Mouse (Mus musculus) liver, embryonic 15.5 days (tissue): ENCODE results near the gene Slc44a5. TPM values are rescaled to one million over a fixed set of nuclear protein-coding genes. Genes with fewer than 3 reads are reported as not detected.

Experiments used
- ATAC-seq: fragments of 200-750 bp; cut with Nextera tagmentation; 2 replicates; pipeline ENCODE4 v1.8.0; 2017; ENCODE audit warnings: moderate number of reproducible peaks, mild to moderate bottlenecking, moderate library complexity; ENCODE audit not compliant: insufficient read depth
- H3K27ac ChIP-seq: fragments of 300-500 bp; sonication (generic); replicated peaks from 2 replicates; pipeline ENCODE4 v1.5.1; 2015; ENCODE audit warnings: mild to moderate bottlenecking, inconsistent platforms
- H3K27me3 ChIP-seq: fragments of 300-500 bp; sonication (generic); 2 replicates; pipeline ENCODE4 v1.6.1; 2015; ENCODE audit warnings: mild to moderate bottlenecking, inconsistent platforms
- H3K36me3 ChIP-seq: fragments of 300-500 bp; sonication (generic); replicated peaks from 2 replicates; pipeline ENCODE4 v1.6.1; 2015; ENCODE audit warnings: moderate library complexity, mild to moderate bottlenecking, inconsistent platforms
- H3K4me1 ChIP-seq: fragments of 300-500 bp; sonication (generic); replicated peaks from 2 replicates; pipeline ENCODE4 v1.6.1; 2015; ENCODE audit warnings: inconsistent platforms
- H3K4me2 ChIP-seq: fragments of 300-500 bp; sonication (generic); 2 replicates; pipeline ENCODE4 v1.6.1; 2015; ENCODE audit warnings: moderate library complexity, mild to moderate bottlenecking, inconsistent platforms
- H3K4me3 ChIP-seq: fragments of 300-500 bp; sonication (generic); replicated peaks from 2 replicates; pipeline ENCODE4 v1.5.1; 2015; ENCODE audit warnings: mild to moderate bottlenecking, inconsistent platforms
- H3K9ac ChIP-seq: fragments of 300-500 bp; sonication (generic); 2 replicates; pipeline ENCODE4 v1.6.1; 2015; ENCODE audit warnings: moderate library complexity, mild to moderate bottlenecking, inconsistent platforms
- H3K9me3 ChIP-seq: fragments of 300-500 bp; sonication (generic); replicated peaks from 2 replicates; pipeline ENCODE4 v1.6.1; 2016; ENCODE audit warnings: inconsistent platforms
- WGBS: fragments of 180-500 bp; shearing (Covaris S2); methylation state at CpG from one replicate; pipeline ENCODE4 v1.1.7; 2015; ENCODE audit warnings: mixed read lengths; ENCODE audit not compliant: insufficient replicate concordance; 5-methylcytosine and 5-hydroxymethylcytosine counted together
- polyA plus RNA-seq: library from polyadenylated mRNA; unstranded; fragments of >200 nt; fragmentation: Nextera tagmentation; extraction: Ambion mirVana; gene quantifications from 2 replicates; pipeline ENCODE4 v1.2.1, GENCODE M21; 2015

Gene Slc44a5
- polyA plus RNA-seq, 1 experiment from 2014 or later = 0.29 TPM

DNA sequence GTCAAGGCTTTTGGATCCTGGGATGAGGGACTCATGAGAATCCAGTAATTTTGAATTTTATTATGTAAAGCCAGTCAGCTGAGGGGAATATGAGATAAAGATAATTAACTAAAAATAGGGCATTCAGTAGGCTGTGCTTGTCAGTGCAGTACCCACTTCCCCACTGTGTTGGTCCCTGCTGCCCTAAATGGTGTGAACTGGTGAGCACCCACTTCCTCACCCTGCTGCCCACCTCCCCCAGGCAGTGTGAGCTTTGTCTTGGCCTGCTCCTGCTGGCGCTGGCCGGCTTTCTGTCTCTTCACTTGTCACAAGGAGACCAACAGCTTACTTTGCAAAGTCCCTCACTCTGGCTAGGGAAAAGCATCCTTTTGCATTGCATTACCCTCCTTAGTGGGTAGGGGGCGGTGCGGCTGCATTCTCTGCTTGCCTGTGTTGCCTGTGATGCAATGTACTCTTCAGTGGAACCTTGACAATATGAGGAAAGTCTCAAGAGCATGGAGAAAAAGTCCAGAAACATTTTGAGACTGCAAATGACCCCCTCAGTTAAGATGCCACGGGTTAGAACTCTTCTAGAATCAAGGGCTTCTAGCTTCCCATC is 344.5 kb downstream of the Slc44a5 start:
- H3K4me3 ChIP-seq = no peak overlapping the region
- H3K4me2 ChIP-seq = no peak overlapping the region
- H3K36me3 ChIP-seq = no peaks in the 10 kb centered on the region
- no peaks in the 10 kb centered on the region for H3K4me1 ChIP-seq
- H3K9ac ChIP-seq = no peak overlapping the region
- H3K9me3 ChIP-seq = no peaks in the 10 kb centered on the region
- WGBS = 10% methylated on average over 5 of the region's 5 CpGs
- ATAC-seq = no peak
- peaks cover 13% of the 10 kb centered on the region for H3K27me3 ChIP-seq
- no peak overlapping the region for H3K27ac ChIP-seq

Other genes starting within 250 kb of the Slc44a5 start
- gene St6galnac3, start 248.3 kb upstream of the Slc44a5 start, polyA plus RNA-seq = 10.1 and 10.2 TPM in 2 replicates
- 2.6 and 3.0 TPM in 2 replicates for gene Asb17, start 129.2 kb upstream of the Slc44a5 start, polyA plus RNA-seq
- 0.03 TPM in 1 of 2 replicates, not detected in the other for gene Msh4, start 67.3 kb upstream of the Slc44a5 start, polyA plus RNA-seq
- gene Rabggtb, start 60.4 kb upstream of the Slc44a5 start, polyA plus RNA-seq = 36.6 and 38.2 TPM in 2 replicates
- 82.5 and 101 TPM in 2 replicates for gene Acadm, start 28.8 kb upstream of the Slc44a5 start, polyA plus RNA-seq